Mouse (Mus musculus) heart, adult 2 months (tissue): ENCODE results near the gene Stk11. TPM values are rescaled to one million over a fixed set of nuclear protein-coding genes. Genes with fewer than 3 reads are reported as not detected.

ENCODE experiments used
- DNase-seq, 2 experiments: peaks; one replicate each; pipeline ENCODE4 v3.0.0; 2021
- H3K27ac ChIP-seq: fragments of 200-600 bp; 2 replicates; pipeline ENCODE4 v1.8.1; 2022
- H3K27me3 ChIP-seq: fragments of 200-500 bp; 2 replicates; pipeline ENCODE4 v1.6.1; 2012; ENCODE audit warnings: mild to moderate bottlenecking, low read length, inconsistent platforms, mixed read lengths; ENCODE audit not compliant: control insufficient read depth, insufficient read depth
- H3K36me3 ChIP-seq: fragments of 200-500 bp; 2 replicates; pipeline ENCODE4 v1.6.1; 2012; ENCODE audit warnings: low read length, inconsistent platforms; ENCODE audit not compliant: control insufficient read depth, insufficient read depth
- H3K4me1 ChIP-seq: fragments of 200-500 bp; 2 replicates; pipeline ENCODE4 v1.6.1; 2011; ENCODE audit warnings: low read length; ENCODE audit not compliant: control insufficient read depth, insufficient read depth
- H3K4me3 ChIP-seq: fragments of 200-600 bp; 2 replicates; pipeline ENCODE4 v1.8.1; 2022
- H3K79me2 ChIP-seq: fragments of 200-500 bp; replicated peaks from 2 replicates; pipeline ENCODE4 v1.6.1; 2012; ENCODE audit warnings: mild to moderate bottlenecking, inconsistent platforms, low read length, moderate library complexity, mixed read lengths; ENCODE audit not compliant: control insufficient read depth, insufficient read depth
- H3K9ac ChIP-seq: fragments of 200-500 bp; 2 replicates; pipeline ENCODE4 v1.6.1; 2012; ENCODE audit warnings: low read depth, mild to moderate bottlenecking, control low read depth, inconsistent platforms, low read length, mixed read lengths
- CTCF ChIP-seq: fragments of 200-600 bp; IDR thresholded peaks from 2 replicates; pipeline ENCODE4 v1.8.1; 2022; ENCODE audit warnings: antibody characterized with exemption, mild to moderate bottlenecking, moderate library complexity
- EP300 ChIP-seq: fragments of 200-500 bp; IDR thresholded peaks from 2 replicates; pipeline ENCODE4 v1.6.1; 2011; ENCODE audit warnings: low read depth, low read length, control low read depth; ENCODE audit not compliant: insufficient read depth
- POLR2A ChIP-seq: fragments of 200-500 bp; IDR thresholded peaks from 2 replicates; pipeline ENCODE4 v1.6.1; 2011; ENCODE audit warnings: mild to moderate bottlenecking, low read depth, low read length, control low read depth; ENCODE audit not compliant: insufficient read depth
- WGBS: fragments of 180-500 bp; shearing (Covaris S2); methylation state at CpG from one replicate; pipeline ENCODE4 v1.1.7; 2018; 5-methylcytosine and 5-hydroxymethylcytosine counted together
- intact Hi-C: fragments of 180-260 bp; cut with DNase I; formaldehyde crosslinking; loops from one replicate; pipeline ENCODE4 v1.15.1; 2025
- polyA plus RNA-seq: library from polyadenylated mRNA; depleted of rRNA; stranded (reverse); fragments of >200 nt; gene quantifications from 2 replicates; pipeline ENCODE4 v1.2.3, GENCODE M21; 2012
- total RNA-seq, 2 experiments: library from RNA; stranded (reverse); gene quantifications; 2 replicates each; pipeline ENCODE4 v1.2.3; 2021

The Stk11 gene
- total and polyA plus RNA-seq, 3 experiments, result 127 to 161 (median 140) TPM

DNA sequence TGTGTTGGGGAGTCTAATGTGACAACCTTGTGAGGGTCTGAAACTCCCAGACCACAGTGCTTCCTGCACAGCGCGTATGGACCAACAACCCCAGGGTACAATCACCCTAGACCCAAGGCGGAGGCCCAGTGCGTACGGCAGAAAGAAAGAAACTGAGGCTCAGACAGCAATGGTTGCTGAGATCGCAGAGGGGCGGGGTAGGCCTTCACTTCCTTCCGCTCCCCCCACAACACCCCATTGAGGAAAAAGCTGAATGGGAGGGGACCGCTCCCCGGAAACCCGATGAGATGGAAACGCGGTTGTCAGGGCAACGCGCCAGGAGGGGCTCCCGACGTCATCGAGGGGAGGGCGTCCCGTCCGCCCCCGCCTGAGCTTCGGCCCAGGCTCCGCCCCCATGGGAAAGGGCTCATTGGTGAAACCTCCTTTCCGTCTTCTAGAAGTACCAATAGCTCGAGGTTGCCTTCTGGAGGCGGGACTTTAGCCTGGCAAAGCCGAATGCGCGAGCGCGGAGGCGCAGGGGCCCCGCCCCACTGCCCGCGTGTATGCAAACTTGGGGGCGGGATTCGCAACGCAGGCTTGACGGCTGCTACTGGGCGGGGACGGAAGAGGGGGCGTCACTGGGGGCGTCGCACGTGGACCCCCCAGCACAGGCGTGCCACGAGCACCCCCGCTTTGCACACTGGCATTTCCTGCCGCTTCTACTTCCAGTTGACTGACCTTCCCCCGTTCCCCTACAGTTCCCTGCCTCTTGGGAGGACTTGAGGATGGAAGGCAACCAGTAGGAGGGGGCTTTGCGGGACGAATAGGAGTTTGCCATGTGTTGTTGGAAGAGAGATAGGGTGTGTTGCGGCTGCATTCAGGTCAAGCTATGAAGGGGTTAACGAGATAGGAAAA lies 44.2 kb downstream of the Stk11 start:
- Histone ChIP-seq H3K79me2 (no peaks in the 10 kb centered on the region), H3K27me3 (no peaks in the 10 kb centered on the region), H3K36me3 (peaks cover 17% of the 10 kb centered on the region), H3K4me3 (peak overlapping the region; percentile 45), H3K4me1 (peaks cover 37% of the 10 kb centered on the region), H3K27ac (peak overlapping the region; percentile 95), H3K9ac (peak overlapping the region; percentile 40)
- TF ChIP-seq CTCF (no peak), POLR2A (peak; percentile 75), EP300 (peak; percentile 86; the same call in 1 of the 2 replicates)
- intact Hi-C loops, result no loop called here
- DNase-seq, result peak; percentile 98 to 99
- under 1% methylated on average over 55 of the region's 55 CpGs for WGBS

DNA sequence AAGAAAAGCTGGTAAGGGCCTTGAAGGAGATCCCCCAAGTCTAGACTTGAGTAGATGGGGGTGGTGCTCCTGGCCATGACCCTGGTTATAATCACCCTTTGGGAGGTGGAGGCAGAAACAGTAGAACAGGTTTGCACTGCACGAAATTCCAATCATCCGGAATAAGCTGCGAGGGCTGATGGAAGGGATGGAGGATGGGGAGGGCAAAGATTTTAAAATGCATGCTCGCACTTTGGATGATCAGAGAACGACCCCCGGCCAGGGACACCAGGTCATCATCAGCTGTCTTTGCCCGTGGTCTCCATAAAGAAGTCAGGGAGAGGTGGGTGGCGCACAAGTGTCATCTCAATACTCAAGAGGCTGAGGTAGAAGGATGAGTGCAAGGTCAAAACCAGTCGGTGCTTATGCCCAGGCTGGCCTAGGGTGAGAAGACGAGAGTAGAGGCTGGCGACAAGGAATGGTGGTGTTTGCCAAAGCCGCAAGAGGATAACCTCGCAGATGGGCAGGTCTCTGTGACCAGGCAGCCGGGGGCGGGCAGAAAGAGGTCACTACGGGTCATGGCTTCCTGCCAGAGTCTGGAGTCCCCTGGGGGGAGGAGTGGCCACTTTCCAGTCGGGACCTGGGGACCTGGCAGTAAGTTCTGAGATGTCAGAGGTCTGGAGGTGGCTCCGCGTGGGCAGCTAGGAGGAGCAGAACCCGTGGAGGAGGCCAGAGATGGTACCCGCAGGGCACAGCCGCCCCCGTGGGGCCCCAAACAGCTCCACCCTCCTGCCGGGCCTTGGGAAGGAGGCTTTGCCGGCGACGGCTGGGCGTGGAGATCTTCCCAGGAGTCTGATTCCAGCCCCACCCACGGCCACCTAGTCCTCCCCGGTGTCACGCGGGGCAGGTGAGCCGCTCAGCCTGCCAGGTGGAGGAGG lies 45.1 kb downstream of the Stk11 start:
- H3K27ac ChIP-seq, result peak overlapping the region; percentile 95
- no peak for TF ChIP-seq EP300
- TF ChIP-seq POLR2A, result peak; percentile 57
- H3K36me3 ChIP-seq, result peaks cover 14% of the 10 kb centered on the region
- peak overlapping the region; percentile 73 for H3K9ac ChIP-seq
- intact Hi-C loops, result no loop called here
- peak overlapping the region; percentile 45 for H3K4me3 ChIP-seq
- peak; percentile 89 to 94 for DNase-seq
- no peaks in the 10 kb centered on the region for H3K27me3 ChIP-seq
- H3K4me1 ChIP-seq, result peaks cover 35% of the 10 kb centered on the region
- 2% methylated on average over 33 of the region's 33 CpGs for WGBS
- no peaks in the 10 kb centered on the region for H3K79me2 ChIP-seq

DNA sequence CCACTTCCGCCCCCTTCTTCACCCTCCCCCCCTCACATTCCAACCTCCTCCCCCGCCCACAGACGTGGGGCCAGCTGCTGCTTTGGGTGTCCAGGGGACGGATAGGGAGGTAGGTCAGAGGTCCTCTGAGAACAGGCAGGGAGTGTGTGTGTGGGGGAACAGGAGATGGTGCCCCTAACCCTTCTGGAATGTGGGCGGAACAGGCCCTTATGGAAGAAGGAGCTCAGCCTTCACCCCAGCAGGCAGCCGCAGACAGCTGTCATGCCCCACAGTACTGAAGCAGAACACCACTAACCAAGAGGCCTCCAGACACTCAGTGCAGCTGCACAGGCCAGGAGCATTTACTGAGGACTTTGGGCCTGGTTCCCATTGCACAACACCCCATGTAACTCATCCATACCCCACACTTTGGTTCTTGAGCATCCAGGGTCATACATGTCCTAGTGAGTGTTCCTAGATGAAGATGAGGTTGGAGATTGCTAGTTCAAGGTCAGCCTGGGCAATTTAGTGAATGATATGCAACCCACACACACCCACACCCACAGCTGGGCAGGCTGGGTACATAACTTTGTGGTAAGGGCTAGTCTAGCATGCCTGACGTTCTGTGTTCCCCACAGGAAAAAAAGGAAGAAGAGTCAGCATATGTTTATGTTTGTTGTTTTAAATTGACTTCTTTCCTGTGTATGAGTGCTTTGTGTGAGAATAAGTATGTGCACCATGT lies 46.1 kb downstream of the Stk11 start:
- peaks cover 33% of the 10 kb centered on the region for H3K4me1 ChIP-seq
- H3K36me3 ChIP-seq, result peaks cover 8% of the 10 kb centered on the region
- intact Hi-C loops, result no loop called here
- no peak overlapping the region for H3K4me3 ChIP-seq
- TF ChIP-seq EP300 (no peak), POLR2A (0 out of 2 replicates have a peak, but pooled peaks have one; percentile 15)
- DNase-seq, result peak; percentile 64 to 66
- no peaks in the 10 kb centered on the region for H3K27me3 ChIP-seq
- peak overlapping the region; percentile 95 for H3K27ac ChIP-seq
- WGBS, result 18% methylated on average over 6 of the region's 7 CpGs
- H3K9ac ChIP-seq, result no peak overlapping the region
- H3K79me2 ChIP-seq, result no peaks in the 10 kb centered on the region

DNA sequence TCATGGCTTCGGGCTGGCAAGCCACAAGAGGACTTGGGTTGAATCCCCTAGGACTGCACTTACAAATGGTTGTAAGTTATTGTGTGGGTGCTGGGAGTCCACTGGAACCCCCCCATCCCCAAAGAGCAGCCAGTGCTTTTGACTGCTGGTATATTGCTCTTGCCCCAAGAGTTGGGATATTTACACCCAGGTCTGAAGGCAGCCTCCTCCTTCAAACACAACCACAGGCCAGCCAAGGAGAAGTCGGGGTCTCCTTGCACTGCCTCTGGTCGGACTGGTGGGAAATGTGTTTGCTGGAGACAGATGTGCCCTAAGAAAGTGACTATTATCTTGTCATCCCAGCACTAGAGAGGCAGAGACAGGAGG lies 46.6 kb downstream of the Stk11 start:
- Histone ChIP-seq H3K27me3 (no peaks in the 10 kb centered on the region), H3K9ac (no peak overlapping the region), H3K36me3 (peaks cover 6% of the 10 kb centered on the region), H3K4me3 (no peak overlapping the region), H3K79me2 (no peaks in the 10 kb centered on the region), H3K27ac (peak overlapping the region; percentile 95), H3K4me1 (peaks cover 31% of the 10 kb centered on the region)
- WGBS, result 90% methylated on average over 3 of the region's 3 CpGs
- TF ChIP-seq POLR2A, result no peak
- no peak for TF ChIP-seq CTCF
- no peak for TF ChIP-seq EP300
- intact Hi-C loops, result no loop called here
- DNase-seq, result peak in 1 of 2 experiments; percentile 6

DNA sequence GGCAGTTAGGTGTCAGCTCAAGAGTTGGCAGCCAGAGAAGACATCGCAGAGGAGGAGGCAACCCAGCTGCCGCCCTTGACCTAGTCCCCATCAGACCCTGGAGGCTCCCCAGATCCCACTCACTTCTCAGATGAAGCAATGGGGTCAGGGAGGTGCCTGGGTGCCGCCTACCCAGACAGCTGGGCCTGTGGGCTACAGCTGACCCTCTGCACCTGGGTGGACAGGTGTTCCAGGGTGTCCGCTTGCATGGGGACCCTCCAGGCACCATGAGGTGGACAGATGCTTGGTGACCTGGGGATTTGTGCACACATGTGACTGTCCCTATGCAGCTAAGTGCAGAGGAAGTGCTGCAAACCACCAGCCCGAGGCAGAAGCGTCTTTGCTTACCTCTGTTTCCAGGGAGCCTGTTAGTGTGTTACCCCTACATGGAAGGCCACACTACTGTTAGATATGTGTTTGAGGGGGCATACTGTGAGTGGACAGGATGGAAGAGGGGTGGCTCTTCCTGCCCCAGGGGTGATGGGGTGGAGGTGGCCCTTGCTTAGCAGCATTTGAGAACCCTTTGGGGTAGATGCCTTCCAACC lies 47.2 kb downstream of the Stk11 start:
- peaks cover 29% of the 10 kb centered on the region for H3K4me1 ChIP-seq
- no peak overlapping the region for H3K9ac ChIP-seq
- H3K27me3 ChIP-seq, result no peaks in the 10 kb centered on the region
- 76% methylated on average over 6 of the region's 6 CpGs for WGBS
- DNase-seq, result peak; percentile 18 to 27
- H3K79me2 ChIP-seq, result no peaks in the 10 kb centered on the region
- H3K4me3 ChIP-seq, result no peak overlapping the region
- intact Hi-C loops, result no loop called here
- H3K36me3 ChIP-seq, result peaks cover 2% of the 10 kb centered on the region; the same call in 1 of the 2 replicates
- TF ChIP-seq CTCF (no peak), EP300 (no peak), POLR2A (no peak)
- no peak overlapping the region; the same call in 1 of the 2 replicates for H3K27ac ChIP-seq
